Mouse (Mus musculus) gastrocnemius, postnatal 14 days (tissue): ENCODE measurements around the gene Igf2r. TPM values are rescaled to one million over a fixed set of nuclear protein-coding genes. Genes with fewer than 3 reads are reported as not detected.
"Not testable (repeated sequence)": the region's sequence is repeated elsewhere in the genome, so short reads cannot be mapped to it uniquely, and the experiment has no call there.

ENCODE experiments used
- DNase-seq: peaks from one replicate; pipeline ENCODE4 v3.0.0; 2021; ENCODE audit warnings: mixed read lengths
- intact Hi-C: fragments of 180-260 bp; cut with DNase I; formaldehyde crosslinking; loops from one replicate; pipeline ENCODE4 v1.15.1; 2025; ENCODE audit warnings: low total_unique reads
- total RNA-seq, 2 experiments: library from RNA; stranded (reverse); gene quantifications; 2 replicates each; pipeline ENCODE4 v1.2.3; 2021

Gene Igf2r
- total RNA-seq, 2 experiments from 2014 or later = 64.3 to 72.6 TPM

DNA sequence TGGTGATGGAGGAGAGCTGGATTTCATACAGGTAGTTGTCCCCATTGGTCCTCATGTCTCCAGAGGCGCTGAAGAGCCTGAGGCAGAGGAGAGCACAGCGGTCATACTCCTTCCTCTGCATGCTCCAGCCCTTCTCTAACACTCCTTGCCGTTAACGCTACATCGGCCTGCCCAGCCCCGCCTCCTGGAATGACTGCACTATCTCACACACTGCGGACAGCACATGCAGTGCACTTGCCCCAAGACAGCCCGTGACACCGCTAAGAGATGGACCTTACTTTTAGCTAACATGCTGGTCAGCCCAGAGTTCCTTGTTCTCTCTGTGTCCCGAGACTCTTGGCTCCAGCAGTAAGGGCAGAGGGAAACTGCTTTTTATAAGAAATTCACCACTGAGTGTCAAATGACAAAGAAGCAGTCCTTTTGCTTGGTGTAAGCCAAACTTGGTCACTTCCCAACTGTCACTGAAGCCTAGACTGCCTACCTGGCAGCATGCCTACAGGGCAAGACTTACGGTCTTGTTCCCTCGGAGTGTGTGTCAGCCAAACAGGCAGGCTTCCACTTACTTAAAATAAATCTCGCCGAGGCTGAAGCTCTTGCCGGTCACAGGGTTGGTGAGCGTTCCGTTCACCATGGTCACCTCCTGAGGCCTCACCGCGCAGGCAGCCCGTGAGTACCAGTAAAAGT lies 80.9 kb downstream of the Igf2r start:
- DNase-seq = peak; percentile 72
- intact Hi-C loops = no loop called here

DNA sequence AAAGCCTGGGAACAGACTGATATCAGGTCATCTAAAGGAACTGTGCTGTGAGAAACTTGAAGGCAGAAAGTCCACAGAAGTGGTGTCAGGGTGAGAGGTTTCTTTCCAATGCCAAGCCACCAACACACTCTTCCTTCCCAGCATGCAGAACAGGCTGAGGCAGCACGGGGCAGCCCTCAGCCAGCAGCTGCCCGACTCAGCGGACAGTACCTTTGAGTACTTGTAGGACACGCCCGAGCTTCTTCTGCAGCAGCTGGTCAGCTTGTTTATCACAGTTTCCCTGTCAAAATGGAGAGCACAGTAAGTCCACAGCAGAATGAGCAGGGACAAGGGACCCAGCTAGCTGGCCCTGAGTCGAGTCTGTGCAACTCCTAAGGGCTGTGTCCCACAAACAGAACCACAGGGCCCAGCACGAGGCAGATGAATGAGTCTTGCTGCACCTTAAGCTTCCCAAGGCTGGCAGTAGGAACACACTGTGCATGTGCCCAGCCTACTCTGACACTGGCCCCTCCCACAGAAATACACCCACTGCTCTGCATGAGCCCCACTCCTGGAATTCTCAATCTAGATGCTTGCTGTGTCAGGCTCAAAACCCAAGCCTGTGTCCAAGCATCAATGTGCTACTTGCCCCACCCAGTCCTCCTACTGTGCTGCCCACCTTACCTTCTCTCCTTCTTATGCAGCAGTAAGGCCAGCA lies 84.4 kb downstream of the Igf2r start:
- no peak for DNase-seq
- intact Hi-C loops = no loop called here

DNA sequence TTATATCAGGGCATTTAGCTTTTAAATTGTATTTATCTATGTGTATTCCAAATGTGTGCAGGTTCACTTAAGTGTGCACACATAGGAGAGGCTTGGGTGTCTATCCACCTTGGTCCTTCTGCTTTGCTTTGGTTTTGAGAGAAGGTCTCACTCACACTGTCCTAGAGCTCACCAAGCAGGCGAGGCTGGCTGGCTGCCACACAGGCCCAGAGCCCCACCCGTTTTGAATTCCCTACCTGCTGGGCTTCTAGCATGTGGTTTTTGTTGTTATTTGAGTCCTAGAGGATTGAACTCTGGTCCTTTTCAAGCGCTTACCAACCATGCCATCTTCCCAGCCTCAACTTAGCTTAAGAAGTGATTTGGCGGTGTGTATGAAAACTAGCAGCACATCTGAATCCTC lies 85.1 kb downstream of the Igf2r start:
- intact Hi-C loops = no loop called here
- DNase-seq = no peak

DNA sequence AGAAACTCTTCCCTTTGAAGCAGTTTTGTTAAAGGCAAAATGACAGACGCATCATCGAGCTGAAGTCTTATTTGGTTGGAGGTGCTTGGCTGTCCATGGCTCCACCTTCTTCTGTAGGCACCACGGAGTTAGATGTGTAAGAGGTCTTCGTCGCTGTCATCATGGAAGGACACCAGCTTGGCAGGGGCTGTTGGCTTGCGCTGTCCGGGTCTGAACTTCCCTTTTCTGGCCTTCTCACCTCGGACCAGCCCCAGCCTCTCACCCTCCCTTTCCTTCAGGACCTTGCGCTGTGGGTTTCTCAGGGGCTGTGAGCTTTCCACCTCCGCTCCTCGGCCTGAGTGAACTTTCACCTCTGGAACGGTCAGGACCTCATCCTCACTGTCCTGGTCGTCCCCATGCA lies 85.9 kb downstream of the Igf2r start:
- intact Hi-C loops = no loop called here

DNA sequence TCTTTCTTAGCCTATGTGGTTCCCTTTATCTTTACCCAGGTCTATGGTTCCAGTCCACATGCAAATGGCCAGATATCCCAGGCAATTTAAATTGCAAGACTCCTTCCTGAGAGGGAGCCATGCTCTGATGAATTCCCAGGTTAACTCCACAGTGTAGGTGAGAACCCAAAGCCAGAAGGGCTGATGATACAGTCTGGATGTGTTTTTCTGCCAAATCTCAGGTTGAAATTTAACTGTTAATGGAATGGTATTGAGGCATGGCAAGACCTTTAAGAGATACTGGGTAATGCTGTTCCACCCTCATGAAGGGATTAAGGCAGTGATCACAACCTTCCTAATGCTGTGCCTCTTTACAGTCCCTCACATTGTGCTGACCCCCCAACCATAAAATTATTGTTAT lies 91.2 kb downstream of the Igf2r start:
- no peak for DNase-seq
- intact Hi-C loops = no loop called here

More for the DNA sequence above, 85.9 kb downstream of the Igf2r start:
- DNase-seq = no peak

DNA sequence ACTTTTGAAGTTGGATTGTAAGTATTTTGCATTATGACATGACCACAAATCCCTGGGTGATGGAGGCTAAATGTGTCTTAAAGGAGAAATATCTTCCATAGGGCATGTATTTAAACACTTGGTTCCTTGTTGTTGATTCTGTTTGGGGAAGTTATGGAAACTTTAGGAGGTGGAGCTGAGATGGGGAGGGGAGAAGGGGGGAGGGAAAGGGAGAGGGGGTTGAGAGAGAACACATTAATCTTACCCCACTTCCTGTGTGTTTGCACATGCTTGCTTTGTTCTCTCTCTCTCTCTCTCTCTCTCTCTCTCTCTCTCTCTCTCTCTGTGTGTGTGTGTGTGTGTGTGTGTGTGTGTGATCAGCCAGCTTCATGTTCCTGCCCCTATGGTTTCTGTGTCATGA lies 92.3 kb downstream of the Igf2r start:
- intact Hi-C loops = no loop called here
- DNase-seq = no peak

DNA sequence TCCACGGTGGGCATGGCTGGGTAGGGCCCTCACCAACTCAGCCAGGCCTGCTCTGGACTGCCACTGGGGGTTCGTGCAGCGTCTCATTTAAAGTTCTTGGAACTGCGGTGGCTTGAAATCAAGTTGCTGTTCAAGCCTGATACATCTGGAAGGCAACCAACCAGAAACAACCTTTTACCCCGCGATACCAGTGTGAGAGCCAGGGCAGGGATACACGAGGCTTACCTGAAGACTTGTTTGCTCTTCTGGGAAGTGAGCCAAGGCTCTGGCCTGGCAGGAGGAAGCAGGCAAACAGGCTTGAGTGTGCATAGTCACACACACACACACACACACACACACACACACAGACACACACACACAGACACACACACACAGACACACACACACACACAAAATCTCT lies 93.8 kb downstream of the Igf2r start, which contains the start of gene Slc22a1:
Slc22a1 (minus strand) TSS at position 184 of the 400 bp plus-strand sequence.
- no peak for DNase-seq
- intact Hi-C loops = no loop called here

DNA sequence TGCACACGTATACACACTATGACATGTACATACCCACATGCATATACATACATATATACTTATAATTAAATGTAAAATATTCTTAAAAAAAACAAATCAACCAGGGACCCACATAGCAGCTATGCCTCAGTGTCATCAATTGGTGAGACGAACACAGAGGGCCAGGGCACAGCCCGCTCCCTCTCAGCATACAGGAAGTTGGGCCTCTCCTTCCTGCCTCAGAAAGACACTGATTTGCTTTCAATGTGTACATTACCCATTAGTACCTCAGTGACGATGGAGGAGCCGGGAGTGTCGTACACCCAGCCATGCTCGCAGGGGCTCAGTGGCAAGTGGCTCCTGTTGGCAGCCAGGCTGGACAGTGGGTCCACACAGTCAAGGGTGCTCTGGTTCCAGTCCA lies 94.5 kb downstream of the Igf2r start:
- intact Hi-C loops, DNase-seq: not testable (repeated sequence)

DNA sequence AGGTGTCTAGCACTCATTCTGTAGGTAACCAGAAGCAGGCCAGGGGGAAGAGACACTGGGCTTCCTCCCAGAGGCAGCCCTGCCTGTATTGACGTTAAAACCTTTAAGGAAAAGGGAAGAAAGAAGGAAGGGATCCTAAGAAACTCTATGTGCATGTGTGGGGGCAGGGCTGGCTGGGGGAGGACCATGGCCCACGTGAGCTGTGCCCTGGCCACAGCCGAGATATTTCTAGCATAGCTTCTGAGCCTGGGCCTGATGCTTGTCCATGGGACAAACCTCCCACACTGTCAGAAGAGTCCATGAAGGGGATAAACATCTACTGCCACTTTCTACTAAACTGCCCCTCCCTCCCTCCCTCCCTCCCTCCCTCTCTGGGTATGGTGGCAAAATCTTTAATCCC lies 95.6 kb downstream of the Igf2r start:
- intact Hi-C loops = no loop called here
- no peak for DNase-seq

DNA sequence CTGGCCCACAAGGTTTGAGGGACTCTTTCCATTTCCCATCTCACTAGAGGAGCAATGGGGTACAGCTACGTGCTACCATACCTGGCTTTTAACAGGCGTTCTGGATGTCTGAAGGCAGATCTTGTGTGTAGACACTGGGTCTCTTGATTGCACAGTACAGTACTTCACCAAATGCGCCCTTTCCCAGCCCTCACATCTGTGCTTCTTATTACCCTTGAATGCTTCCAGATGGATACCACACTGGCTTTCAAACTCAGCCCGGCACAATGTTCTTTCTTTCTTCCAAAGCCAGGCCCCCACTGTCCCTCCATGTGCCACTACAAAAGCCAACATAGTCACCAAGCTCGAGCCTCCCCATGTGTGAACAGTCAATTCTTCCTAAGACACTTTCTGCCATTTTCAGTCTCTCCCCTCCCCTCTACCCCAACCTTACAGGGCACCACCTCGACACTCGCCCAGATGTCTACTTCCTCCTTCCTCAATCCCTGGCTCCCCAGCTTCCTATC lies 97.1 kb downstream of the Igf2r start:
- intact Hi-C loops = no loop called here
- no peak for DNase-seq

DNA sequence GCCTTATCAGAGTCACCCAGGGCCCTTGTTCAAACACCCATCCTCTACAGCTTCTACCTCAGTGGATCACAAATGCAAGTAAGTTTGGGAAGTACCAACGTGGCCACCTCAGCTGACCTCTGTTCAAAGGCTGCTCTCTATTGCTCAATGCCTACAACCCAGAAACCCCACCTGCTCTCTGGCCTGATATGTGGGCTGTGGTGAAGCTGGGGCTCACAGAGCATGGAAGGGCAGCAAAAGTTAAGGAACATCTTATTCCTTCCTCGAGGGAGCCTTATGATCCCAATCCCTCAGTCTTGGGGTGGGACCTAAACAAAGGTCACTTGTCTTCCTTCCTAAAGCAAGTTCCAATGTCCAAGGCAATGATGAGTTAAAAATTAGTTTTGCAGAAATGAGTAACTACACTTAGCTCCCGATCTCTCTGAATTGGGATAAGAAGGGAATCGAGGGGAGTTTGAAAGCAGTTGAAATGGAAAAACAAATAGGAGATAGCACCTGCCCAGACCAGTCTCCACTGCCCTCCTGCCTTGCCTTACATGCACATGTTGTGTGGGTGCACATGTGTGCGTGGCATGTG lies 98.3 kb downstream of the Igf2r start:
- intact Hi-C loops = no loop called here
- no peak for DNase-seq

DNA sequence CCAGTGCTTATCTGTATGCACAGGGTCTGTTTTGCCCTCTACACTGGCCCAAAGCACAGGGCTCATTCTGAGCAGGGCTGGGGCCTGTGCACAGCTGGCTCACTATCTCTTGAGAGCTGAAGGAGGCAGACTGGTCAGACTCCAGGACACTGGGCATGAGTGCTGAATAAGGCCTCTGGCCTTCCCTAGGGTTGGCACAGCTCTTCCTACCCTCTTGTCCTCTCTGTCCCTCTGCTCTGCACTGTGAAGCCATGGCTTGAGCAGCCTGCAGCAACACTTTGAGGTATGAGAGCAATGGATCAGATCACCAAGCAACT lies 100.1 kb downstream of the Igf2r start:
- intact Hi-C loops = no loop called here
- peak; percentile 23 for DNase-seq

DNA sequence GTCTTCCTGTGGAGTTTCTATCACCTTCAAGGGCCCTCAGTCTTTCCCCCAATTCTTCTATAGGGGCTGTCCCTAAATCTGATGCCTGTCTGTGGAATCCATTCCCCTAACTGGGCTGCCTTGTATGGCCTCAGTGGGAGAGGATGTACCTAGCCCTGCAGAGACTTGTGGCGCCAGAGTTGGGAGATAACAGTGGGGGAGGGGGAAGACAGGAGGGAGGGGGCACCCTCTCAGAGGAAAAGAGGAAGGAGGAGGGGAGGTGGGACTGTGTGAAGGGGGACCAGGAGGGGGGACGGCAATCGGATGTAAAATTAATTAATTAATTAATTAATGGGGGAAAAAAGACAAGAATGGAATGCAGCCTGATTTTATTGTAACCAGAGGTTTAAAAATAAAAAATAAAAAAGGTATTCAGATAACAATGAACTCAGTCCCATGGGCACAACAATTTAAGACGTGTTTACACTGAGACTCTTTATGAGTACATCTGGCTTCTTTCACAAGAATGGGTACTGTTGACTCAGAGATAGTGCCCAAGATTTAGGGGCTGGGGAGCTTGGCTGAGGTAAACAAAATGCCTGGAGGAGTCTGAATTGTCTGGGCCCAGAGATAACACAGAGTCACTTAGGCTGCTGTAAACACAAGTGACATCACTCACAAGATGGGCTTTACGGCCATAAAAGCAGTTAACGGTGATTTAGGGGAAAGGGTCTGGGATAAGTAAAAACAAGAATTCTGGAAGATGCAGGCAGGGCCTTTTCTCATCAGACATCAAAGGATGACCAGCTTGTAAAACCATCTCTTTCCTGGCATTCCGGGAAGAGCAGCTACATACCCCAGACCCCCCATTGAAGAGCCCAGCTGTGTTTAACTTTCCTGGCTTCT lies 100.7 kb downstream of the Igf2r start:
- intact Hi-C loops = no loop called here
- no peak for DNase-seq

DNA sequence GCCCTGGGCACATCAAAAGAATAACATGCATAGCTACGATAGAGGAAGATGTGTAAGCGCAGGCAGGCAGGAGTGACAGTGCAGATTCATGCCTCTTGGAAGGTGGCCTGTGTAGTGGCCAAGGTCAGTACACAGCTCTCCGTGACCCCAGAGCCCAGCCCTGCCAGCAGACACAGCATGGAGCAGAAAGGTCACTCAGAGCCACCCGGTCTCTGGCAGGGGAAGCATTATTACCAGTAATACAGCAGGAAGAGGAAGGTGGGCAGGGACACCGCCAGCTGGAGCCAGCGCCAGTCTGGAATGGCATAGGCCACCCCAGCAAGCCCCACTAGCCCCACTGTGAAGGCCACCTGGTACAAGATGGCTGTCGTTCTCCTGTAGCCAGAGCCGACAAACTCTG lies 105.3 kb downstream of the Igf2r start:
- DNase-seq = no peak
- intact Hi-C loops = no loop called here

DNA sequence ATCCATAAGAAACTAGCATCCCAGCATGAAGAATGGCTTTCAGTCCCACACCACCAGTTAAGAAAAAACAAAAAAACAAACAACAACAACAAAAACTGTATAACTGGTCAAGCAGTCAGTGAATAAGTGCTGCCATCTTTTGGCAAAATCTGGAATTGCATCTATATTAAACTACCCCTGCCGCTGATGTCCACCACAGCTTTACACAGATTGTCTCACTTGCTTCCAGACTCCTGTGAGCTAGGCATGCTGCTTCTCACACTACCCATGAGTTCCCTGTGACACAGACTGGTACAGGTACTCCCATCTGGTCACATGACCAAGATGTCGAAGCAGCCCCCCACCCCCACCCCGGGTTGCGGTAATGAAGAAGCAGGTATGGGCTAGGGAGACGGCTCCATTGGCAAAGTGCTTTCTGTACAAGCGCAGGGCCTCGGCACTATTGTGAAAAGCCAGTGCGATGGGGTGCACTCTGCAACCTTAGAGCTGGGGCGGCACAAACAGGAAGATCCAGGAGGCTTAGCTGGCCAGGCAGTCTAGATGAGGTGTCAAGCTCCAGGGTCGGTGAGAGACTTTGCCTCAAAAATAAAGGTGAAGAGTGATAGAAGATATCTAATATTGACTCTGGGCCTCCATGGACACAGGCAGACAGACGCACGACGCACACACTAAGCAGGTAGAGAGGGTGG lies 108.7 kb downstream of the Igf2r start:
- intact Hi-C loops = loop anchor here (2.0 kb wide), 1 partner anchor 126 kb away; no protein-coding TSS in a partner anchor
- no peak for DNase-seq

DNA sequence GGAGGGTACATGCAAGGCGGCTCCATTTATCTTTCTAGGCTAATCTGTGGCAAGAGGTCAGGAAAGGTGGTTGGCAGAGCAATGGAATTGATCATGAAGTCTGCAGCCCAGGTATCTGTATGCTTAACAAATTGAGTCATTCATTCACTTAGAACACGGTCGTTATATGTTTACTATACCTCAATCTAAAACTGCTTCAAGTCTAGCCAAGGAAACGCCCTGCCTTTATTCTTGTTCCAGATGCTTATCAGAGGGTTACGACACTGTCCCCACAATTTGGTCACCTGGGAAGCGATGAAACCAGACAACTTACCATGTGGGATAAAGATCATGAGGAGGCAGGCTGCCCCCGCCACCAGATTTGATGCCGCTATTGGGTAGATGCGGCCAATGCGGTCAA lies 110.2 kb downstream of the Igf2r start:
- intact Hi-C loops = loop anchor here (5.0 kb wide), 1 partner anchor 242 kb away; no protein-coding TSS in a partner anchor
- DNase-seq = no peak

DNA sequence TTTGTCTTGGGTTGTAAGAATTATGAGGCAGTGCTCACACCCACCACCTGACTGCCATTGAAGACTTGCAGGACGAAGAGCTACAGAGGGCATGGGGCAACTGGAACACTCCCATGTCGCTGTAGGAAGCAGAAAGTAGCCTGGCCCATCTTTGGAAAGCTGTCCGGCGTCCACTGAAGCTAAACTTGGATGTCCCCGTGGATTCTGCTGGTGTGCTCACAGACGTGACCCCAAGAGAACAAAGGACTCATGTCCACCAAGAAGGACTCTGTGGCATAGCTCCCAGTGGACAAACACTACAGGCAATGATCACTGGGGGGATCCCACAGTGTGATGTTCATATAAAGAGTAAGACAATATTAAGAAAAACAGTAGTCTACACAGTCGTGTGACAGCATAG lies 110.7 kb downstream of the Igf2r start:
- no peak for DNase-seq
- intact Hi-C loops = loop anchor here (5.0 kb wide), 1 partner anchor 241 kb away; no protein-coding TSS in a partner anchor

DNA sequence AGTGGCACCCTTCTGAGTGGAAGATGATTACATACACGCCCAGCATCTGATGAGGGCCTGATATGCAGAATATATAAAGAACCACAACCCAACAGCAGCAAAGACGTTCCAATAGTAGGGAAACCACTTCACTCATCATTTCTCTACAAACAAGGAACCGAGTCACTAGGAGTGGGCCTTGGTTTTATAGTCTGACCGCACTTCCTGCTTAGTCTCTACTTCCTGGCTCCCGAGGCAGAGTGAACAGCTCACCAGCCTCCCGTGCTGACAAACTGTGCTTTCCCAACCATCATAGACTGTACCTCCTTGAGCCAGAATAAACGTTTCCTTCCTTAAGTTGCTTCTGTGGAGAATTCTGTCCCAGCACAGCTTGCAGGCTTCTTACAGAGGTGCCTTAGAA lies 113.6 kb downstream of the Igf2r start:
- intact Hi-C loops = loop anchor here (5.0 kb wide), 1 partner anchor 239 kb away; no protein-coding TSS in a partner anchor

DNA sequence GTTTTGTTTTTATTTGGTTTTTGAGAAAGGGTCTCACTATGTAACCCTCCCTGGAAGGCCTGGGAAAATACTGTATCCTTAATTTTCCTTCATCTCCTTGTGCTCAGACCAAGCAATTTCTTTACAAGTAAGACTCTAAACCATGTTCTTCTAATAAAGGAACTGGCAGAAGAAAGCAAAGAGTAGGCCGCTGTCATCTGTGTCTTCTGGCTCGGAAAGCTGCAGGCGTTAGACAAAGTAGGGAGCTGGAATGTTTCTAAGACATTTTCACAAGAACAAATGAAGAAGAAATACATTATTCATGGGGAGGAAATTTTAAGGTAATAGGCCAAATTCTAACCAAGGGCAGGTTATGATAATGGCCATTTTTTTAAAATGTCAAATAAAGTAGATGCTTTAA lies 115.4 kb downstream of the Igf2r start:
- intact Hi-C loops = no loop called here

More for the DNA sequence above, 113.6 kb downstream of the Igf2r start:
- DNase-seq = no peak

More for the DNA sequence above, 115.4 kb downstream of the Igf2r start:
- no peak for DNase-seq
